Mouse (Mus musculus): ENCODE data around the gene Cd19. TPM values are rescaled to one million over a fixed set of nuclear protein-coding genes. Genes with fewer than 3 reads are reported as not detected.
A peak's percentile ranks its signal among the peaks of the same experiment; 100 is the strongest.
"Not testable (repeated sequence)": the region's sequence is repeated elsewhere in the genome, so short reads cannot be mapped to it uniquely, and the experiment has no call there.

Cd19 gene
- polyA plus RNA-seq, 1 experiment from 2014 or later: not detected

DNA sequence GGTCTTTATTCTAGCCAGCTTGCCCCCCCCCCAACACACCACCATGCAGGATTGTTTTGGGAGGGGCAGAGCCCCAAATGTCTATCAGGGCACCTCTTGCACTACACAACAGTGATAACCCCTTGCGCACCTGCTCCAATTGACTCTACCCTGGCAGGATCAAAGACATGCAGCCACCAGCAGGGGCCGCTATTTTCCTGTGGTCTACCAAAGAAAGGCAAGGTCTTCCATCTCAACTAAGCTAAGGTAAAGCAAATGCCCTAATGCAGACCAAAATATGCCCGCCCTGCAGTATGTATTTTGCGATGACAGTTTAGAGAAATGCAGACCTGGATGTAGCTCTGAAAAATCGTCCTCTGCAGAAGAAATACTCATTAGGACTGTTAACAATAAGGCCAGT is 15.1 kb downstream of the Cd19 start:
- H3K9me3 ChIP-seq (ENCODE audit: low read depth, low read length): no peaks in the 10 kb centered on the region
- 0 out of 2 replicates have a peak, but pooled peaks cover 4% of the 10 kb centered on the region for H3K4me1 ChIP-seq (ENCODE audit: insufficient read depth)
- H3K27me3 ChIP-seq (ENCODE audit: insufficient read depth, low read length): no peaks in the 10 kb centered on the region
- no peak overlapping the region for H3K27ac ChIP-seq (ENCODE audit: low read depth)
- peak; percentile 89 for TF ChIP-seq CTCF (IDR thresholded peaks at IDR 0.05; ENCODE audit: low read depth)
- DNase-seq (peak; percentile 91), ATAC-seq (ENCODE audit: insufficient read depth) (no peak)
- H3K4me2 ChIP-seq: no peak overlapping the region
- WGBS: 14% methylated on average over 5 of the region's 5 CpGs
- no peak overlapping the region for H3K4me3 ChIP-seq (ENCODE audit: low read depth, low read length)
- no peak overlapping the region for H3K9ac ChIP-seq
- H3K36me3 ChIP-seq (ENCODE audit: insufficient read depth): no peaks in the 10 kb centered on the region

DNA sequence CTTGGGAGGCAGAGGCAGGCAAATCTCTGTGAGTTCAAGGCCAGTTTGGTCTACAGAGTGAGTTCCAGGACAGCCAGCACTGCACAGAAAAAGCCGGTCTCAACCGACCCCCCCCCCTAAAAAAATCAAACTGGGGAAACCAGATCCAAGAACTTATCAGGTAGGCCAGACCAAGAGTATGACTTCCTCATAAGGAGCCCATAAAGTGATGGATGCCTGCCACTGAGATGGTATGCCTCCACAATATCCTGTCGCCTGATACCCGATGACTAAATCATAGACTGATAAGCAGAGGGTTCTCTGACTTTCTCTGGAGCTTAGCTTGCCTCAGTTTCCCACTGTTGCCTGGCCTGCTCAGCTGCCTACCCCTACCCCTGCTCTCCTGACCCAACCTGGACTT is 16.9 kb downstream of the Cd19 start:
- no peak for DNase-seq
- Histone ChIP-seq H3K9me3 (ENCODE audit: low read depth, low read length) (no peaks in the 10 kb centered on the region), H3K27ac (ENCODE audit: low read depth) (no peak overlapping the region), H3K4me2 (no peak overlapping the region), H3K9ac (no peak overlapping the region), H3K27me3 (ENCODE audit: insufficient read depth, low read length) (no peaks in the 10 kb centered on the region), H3K36me3 (ENCODE audit: insufficient read depth) (no peaks in the 10 kb centered on the region), H3K4me3 (ENCODE audit: low read depth, low read length) (no peak overlapping the region), H3K4me1 (ENCODE audit: insufficient read depth) (0 out of 2 replicates have a peak, but pooled peaks cover 4% of the 10 kb centered on the region)
- WGBS: 88% methylated on average over 4 of the region's 4 CpGs
- TF ChIP-seq CTCF (IDR thresholded peaks at IDR 0.05; ENCODE audit: low read depth): no peak
- ATAC-seq (ENCODE audit: insufficient read depth): no peak

DNA sequence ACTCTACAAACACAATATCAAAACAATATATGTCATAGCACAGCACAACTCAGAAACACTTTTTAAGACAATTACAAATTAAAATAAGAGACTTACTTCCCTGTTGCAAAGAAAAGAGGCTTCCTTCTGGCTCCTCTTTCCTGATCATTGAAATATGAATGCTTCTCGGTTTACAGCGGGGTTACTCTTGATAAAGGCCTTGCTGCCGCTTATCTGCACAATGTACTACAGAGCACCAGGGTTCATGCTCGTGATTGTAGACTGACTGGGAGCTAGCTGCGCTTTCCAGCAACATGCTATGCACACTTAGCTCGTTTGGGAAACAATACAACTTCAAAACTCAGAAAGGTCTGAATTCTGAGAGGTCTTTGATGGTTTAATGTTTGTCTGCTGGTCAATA is 17.5 kb downstream of the Cd19 start:
- H3K4me3 ChIP-seq (ENCODE audit: low read depth, low read length): no peak overlapping the region
- WGBS: 43% methylated on average over 6 of the region's 6 CpGs

DNA sequence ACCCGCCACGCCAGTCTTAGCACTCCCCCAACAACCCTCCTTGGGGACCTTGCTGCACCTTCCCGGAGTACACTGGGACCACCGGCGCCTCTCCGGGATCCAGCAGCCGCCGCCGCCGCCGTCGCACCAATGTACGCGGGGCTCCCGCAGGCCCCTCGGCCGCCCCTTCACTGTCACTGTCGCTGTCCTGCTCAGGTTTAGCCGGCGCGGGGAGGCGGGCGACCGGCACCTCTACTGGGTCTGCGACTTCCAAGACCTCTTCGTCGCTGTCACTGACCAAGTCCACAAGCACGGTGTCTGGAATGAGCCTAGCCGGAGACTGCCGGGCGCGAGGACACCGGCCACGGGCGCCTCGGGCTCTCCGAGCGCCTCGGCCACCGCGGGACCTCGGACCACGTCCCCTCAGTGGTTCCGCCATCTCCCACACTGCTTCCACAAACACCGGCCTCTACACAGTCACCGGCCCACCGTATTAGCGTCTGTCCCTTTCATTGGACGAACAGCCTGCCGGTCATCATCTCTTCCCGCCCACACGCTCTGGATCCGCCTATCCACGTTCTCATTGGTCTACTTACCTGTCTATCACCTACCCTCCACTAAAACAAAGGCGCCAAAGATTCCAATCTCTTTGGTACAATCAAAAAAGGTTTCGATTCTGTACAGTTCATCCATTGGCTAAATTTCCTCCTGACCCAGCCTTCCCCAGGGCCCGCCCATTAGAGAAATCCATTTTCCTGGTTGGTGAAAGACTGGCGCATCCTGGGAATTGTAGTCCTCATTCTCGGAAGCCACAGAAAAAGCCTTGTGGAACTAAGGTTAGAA is 18.2 kb downstream of the Cd19 start, which contains the start of gene Nfatc2ip:
Gene Nfatc2ip (minus strand): TSS at position 440 of the 822 bp plus-strand sequence.
- H3K4me1 ChIP-seq (ENCODE audit: insufficient read depth): 0 out of 2 replicates have a peak, but pooled peaks cover 4% of the 10 kb centered on the region
- peak within 1 kb of the TSS; percentile 71 for H3K4me2 ChIP-seq
- no peaks in the 10 kb centered on the region for H3K27me3 ChIP-seq (ENCODE audit: insufficient read depth, low read length)
- peak within 1 kb of the TSS; percentile 75 for H3K9ac ChIP-seq
- peak within 1 kb of the TSS; percentile 87 for H3K4me3 ChIP-seq (ENCODE audit: low read depth, low read length)
- H3K36me3 ChIP-seq (ENCODE audit: insufficient read depth): peaks cover 4% of the 10 kb centered on the region; the same call in 1 of the 2 replicates
- H3K27ac ChIP-seq (ENCODE audit: low read depth): peak within 1 kb of the TSS; percentile 60
- TF ChIP-seq CTCF (IDR thresholded peaks at IDR 0.05; ENCODE audit: low read depth): no peak
- ATAC-seq (ENCODE audit: insufficient read depth) (peak; percentile 100), DNase-seq (peak; percentile 99)
- under 1% methylated on average over 59 of the region's 59 CpGs for WGBS
- H3K9me3 ChIP-seq (ENCODE audit: low read depth, low read length): no peaks in the 10 kb centered on the region

More for the DNA sequence above, 17.5 kb downstream of the Cd19 start:
- Histone ChIP-seq H3K9me3 (ENCODE audit: low read depth, low read length) (no peaks in the 10 kb centered on the region), H3K27ac (ENCODE audit: low read depth) (no peak overlapping the region), H3K27me3 (ENCODE audit: insufficient read depth, low read length) (no peaks in the 10 kb centered on the region), H3K9ac (no peak overlapping the region), H3K36me3 (ENCODE audit: insufficient read depth) (no peaks in the 10 kb centered on the region), H3K4me2 (peak overlapping the region; percentile 45), H3K4me1 (ENCODE audit: insufficient read depth) (0 out of 2 replicates have a peak, but pooled peaks cover 4% of the 10 kb centered on the region)
- TF ChIP-seq CTCF (IDR thresholded peaks at IDR 0.05; ENCODE audit: low read depth): no peak
- ATAC-seq (ENCODE audit: insufficient read depth): no peak
- DNase-seq: no peak

DNA sequence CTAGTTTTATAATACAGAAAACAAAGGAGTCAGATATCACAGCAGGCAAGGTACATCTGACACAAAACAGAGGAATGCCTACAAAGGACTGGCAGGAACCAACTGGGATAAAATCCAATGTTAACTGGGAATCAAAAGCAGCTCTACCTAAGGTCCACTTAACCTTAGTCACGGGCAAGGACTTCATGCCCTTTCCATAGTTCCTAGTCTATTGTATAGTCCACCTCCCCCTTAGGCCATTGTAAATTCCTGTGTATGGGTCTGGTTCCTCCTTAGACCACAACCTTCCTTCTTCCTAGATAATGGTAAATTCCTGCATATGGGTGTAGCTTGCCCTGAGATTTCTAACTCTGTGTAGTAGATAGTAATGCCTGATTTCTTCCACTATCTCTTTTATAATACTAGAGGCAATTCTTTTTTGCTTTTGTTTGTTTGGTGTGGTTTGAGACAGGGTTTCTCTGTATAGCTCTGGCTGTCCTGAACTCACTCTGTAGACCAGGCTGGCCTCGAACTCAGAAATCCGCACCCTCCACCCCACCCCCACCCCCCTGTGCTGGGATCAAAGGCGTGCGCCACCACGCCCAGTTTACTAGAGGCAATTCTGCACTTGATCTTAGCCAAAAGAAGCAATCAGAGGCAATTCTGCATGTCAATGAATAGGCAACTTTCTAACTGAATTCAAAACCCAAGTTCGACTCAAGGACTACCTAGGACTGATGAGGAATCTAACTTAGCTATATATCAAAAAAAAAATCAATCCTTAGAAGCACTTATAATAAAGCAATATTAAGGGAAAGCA is 22.4 kb downstream of the Cd19 start:
- not testable (repeated sequence) for H3K27me3 ChIP-seq (ENCODE audit: insufficient read depth, low read length); H3K4me2 ChIP-seq; H3K4me3 ChIP-seq (ENCODE audit: low read depth, low read length); H3K9me3 ChIP-seq (ENCODE audit: low read depth, low read length); H3K4me1 ChIP-seq (ENCODE audit: insufficient read depth); DNase-seq; H3K9ac ChIP-seq; ATAC-seq (ENCODE audit: insufficient read depth); H3K27ac ChIP-seq (ENCODE audit: low read depth)
- H3K36me3 ChIP-seq (ENCODE audit: insufficient read depth): peaks cover 42% of the 10 kb centered on the region
- WGBS: 88% methylated on average over 7 of the region's 7 CpGs

DNA sequence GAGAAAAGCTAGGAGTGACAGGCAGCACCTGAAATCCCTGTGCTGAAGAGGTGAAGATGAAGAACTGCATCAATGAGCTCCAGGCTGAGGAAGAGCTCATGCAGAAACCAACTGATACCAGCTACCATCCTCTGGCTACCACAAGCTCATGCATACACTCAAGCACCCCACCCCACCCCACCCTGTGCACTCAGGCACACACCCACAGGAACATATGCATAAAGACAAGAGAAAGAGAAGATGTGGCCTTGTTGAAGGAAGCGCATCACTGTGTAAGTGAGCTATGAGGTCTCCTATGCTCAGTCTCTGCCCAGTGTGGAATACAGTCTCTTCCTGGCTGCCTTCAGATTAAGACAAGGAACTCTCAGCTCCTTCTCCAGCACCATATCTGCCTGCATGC is 26.5 kb downstream of the Cd19 start:
- ATAC-seq (ENCODE audit: insufficient read depth): no peak
- no peak overlapping the region for H3K4me3 ChIP-seq (ENCODE audit: low read depth, low read length)
- no peaks in the 10 kb centered on the region for H3K4me1 ChIP-seq (ENCODE audit: insufficient read depth)
- DNase-seq: no peak
- no peak for TF ChIP-seq CTCF (IDR thresholded peaks at IDR 0.05; ENCODE audit: low read depth)
- WGBS: 96% methylated on average over 1 of the region's 1 CpGs
- H3K27me3 ChIP-seq (ENCODE audit: insufficient read depth, low read length): no peaks in the 10 kb centered on the region
- no peak overlapping the region for H3K9ac ChIP-seq
- peaks cover 69% of the 10 kb centered on the region for H3K36me3 ChIP-seq (ENCODE audit: insufficient read depth)
- H3K27ac ChIP-seq (ENCODE audit: low read depth): no peak overlapping the region
- no peaks in the 10 kb centered on the region for H3K9me3 ChIP-seq (ENCODE audit: low read depth, low read length)
- H3K4me2 ChIP-seq: no peak overlapping the region

DNA sequence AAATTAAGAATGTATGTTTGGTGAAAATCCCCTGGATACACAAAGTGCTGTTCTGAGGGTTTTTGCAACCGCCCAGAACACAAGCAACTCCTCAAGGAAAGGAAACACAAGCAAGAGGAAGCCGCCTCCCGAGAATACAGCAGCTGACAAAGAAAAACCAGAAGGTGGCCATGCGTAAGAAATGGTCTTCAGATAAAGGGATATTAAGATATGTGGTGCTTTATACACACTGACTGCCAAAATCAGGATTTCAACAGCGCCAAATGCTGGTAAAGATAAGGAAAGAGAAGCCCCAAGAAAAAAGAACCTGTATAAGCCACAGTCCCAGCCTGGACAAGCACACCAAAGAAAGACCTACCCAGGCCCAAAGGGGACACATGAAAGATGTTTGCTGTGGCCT is 31.1 kb downstream of the Cd19 start:
- peaks cover 39% of the 10 kb centered on the region for H3K36me3 ChIP-seq (ENCODE audit: insufficient read depth)
- H3K4me3 ChIP-seq (ENCODE audit: low read depth, low read length): no peak overlapping the region
- H3K9ac ChIP-seq: no peak overlapping the region
- no peak overlapping the region for H3K4me2 ChIP-seq
- DNase-seq: no peak
- H3K27me3 ChIP-seq (ENCODE audit: insufficient read depth, low read length): no peaks in the 10 kb centered on the region
- H3K4me1 ChIP-seq (ENCODE audit: insufficient read depth): no peaks in the 10 kb centered on the region
- no peaks in the 10 kb centered on the region for H3K9me3 ChIP-seq (ENCODE audit: low read depth, low read length)
- ATAC-seq (ENCODE audit: insufficient read depth): no peak
- H3K27ac ChIP-seq (ENCODE audit: low read depth): no peak overlapping the region
- WGBS: 86% methylated on average over 5 of the region's 5 CpGs
- TF ChIP-seq CTCF (IDR thresholded peaks at IDR 0.05; ENCODE audit: low read depth): no peak
